Mouse (Mus musculus): Measurements from ENCODE around the gene Lrrc41. TPM values are rescaled to one million over a fixed set of nuclear protein-coding genes. Genes with fewer than 3 reads are reported as not detected.

The Lrrc41 gene
- polyA plus RNA-seq (2015; fragmentation: Nextera tagmentation; extraction: Ambion mirVana): 73.7 and 74.6 TPM in 2 replicates

DNA sequence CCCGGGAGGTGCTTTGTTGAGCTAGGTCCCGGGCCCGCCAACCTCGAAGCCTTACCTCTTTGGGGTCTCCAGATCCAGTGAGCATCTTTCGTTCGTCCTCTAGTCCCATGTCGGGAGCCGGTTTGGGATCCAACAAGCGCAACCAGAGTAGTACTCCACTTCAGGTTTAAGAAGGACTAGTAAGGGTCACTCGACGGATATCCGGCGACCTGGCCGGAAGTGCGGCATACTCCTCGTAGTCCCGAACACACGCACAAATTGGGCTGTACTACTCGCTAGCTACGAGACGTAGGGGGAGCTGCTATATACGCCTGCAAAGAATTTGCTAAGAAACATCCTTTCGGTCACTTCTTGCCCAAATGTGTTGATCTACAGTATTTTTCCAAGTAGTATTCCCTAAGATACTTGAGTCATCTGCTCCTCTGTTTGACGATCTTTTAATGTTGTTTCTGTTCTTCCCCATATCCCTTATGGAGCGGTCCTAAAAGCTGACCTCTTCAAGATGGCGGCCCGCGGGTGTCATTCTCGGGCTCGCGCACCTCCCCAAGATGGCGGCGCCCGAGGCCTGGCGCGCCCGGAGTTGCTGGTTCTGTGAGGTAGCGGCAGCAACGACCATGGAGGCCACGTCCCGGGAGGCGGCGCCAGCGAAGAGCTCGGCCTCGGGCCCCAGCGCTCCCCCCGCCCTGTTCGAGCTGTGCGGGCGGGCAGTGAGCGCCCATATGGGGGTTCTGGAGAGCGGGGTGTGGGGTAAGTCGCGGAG lies at the start of gene Lrrc41, which contains the start of gene Uqcrh:
Gene Lrrc41 (plus strand): TSS at position 409 of the 760 bp plus-strand sequence.
Gene Uqcrh (minus strand): TSS at position 211 of the 760 bp plus-strand sequence.
- no peaks in the 10 kb centered on the region; the same call in 1 of the 2 replicates for H3K36me3 ChIP-seq (ENCODE audit: control insufficient read depth, insufficient read depth, low read length)
- under 1% methylated on average over 55 of the region's 55 CpGs for WGBS
- peak within 1 kb of the TSS; percentile 93 for H3K27ac ChIP-seq (ENCODE audit: low read length)
- peak within 1 kb of the TSS; percentile 99 for H3K9ac ChIP-seq (ENCODE audit: low read depth, low read length)
- H3K4me2 ChIP-seq (ENCODE audit: low read length): peak within 1 kb of the TSS; percentile 97
- H3K4me3 ChIP-seq (ENCODE audit: low read depth, low read length): peak within 1 kb of the TSS; percentile 99
- peak; percentile 96 for ATAC-seq
- H3K9me3 ChIP-seq (replicated peaks; ENCODE audit: control insufficient read depth, low read length, poor library complexity, severe bottlenecking): no peaks in the 10 kb centered on the region
- peaks cover 32% of the 10 kb centered on the region for H3K4me1 ChIP-seq (ENCODE audit: control insufficient read depth, insufficient read depth, low read length)
- H3K27me3 ChIP-seq (ENCODE audit: control insufficient read depth, insufficient read depth, low read depth, low read length): no peaks in the 10 kb centered on the region

DNA sequence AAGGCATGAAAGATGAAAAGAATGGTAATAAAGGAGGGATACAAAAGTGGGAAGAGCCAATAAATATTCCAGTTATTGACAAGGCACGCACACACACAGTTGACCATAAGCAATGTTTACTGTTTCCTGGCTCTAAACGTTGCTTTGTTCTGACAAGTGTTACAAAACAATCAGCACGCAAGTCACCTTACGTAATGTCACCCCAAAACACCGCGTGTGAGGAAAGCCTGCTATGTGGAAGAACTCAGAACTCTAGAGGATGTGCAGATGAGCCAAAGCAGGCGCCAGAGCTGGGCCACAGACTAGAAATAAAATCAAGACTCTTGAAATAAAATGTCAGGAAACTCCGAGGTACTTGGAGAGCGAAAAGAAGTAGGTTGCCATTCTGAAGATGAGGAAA lies 42.2 kb upstream of the Lrrc41 start:
- peaks cover 11% of the 10 kb centered on the region for H3K36me3 ChIP-seq (ENCODE audit: control insufficient read depth, insufficient read depth, low read length)
- H3K9me3 ChIP-seq (replicated peaks; ENCODE audit: control insufficient read depth, low read length, poor library complexity, severe bottlenecking): no peaks in the 10 kb centered on the region
- WGBS: 89% methylated on average over 9 of the region's 9 CpGs
- H3K27ac ChIP-seq (ENCODE audit: low read length): no peak overlapping the region
- no peaks in the 10 kb centered on the region for H3K4me1 ChIP-seq (ENCODE audit: control insufficient read depth, insufficient read depth, low read length)
- no peak for ATAC-seq
- H3K27me3 ChIP-seq (ENCODE audit: control insufficient read depth, insufficient read depth, low read depth, low read length): no peaks in the 10 kb centered on the region
- H3K9ac ChIP-seq (ENCODE audit: low read depth, low read length): no peak overlapping the region
- no peak overlapping the region for H3K4me2 ChIP-seq (ENCODE audit: low read length)
- no peak overlapping the region for H3K4me3 ChIP-seq (ENCODE audit: low read depth, low read length)

DNA sequence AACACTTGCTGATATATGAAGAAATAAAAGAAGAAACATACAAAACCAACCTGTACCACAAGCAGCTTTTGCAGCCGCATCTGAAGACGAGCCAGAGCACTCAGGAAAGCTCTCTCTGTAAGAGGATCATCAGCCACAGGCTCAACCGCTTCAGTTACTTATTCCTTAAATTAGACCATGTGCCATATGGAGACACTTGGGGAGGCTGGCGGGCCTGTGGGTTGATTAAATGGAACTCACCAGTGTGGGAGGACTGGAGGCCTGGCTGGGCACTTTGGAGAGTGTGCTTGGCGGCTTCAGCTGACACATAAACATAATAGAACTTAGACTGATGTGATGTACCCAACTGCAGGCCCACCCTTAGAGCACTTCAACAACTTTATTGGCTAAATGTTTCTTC lies 41.7 kb upstream of the Lrrc41 start:
- Histone ChIP-seq H3K4me3 (ENCODE audit: low read depth, low read length) (no peak overlapping the region), H3K27ac (ENCODE audit: low read length) (no peak overlapping the region), H3K9me3 (replicated peaks; ENCODE audit: control insufficient read depth, low read length, poor library complexity, severe bottlenecking) (no peaks in the 10 kb centered on the region), H3K4me1 (ENCODE audit: control insufficient read depth, insufficient read depth, low read length) (no peaks in the 10 kb centered on the region), H3K36me3 (ENCODE audit: control insufficient read depth, insufficient read depth, low read length) (peaks cover 11% of the 10 kb centered on the region), H3K4me2 (ENCODE audit: low read length) (no peak overlapping the region), H3K9ac (ENCODE audit: low read depth, low read length) (no peak overlapping the region), H3K27me3 (ENCODE audit: control insufficient read depth, insufficient read depth, low read depth, low read length) (no peaks in the 10 kb centered on the region)
- 93% methylated on average over 5 of the region's 5 CpGs for WGBS
- ATAC-seq: no peak

DNA sequence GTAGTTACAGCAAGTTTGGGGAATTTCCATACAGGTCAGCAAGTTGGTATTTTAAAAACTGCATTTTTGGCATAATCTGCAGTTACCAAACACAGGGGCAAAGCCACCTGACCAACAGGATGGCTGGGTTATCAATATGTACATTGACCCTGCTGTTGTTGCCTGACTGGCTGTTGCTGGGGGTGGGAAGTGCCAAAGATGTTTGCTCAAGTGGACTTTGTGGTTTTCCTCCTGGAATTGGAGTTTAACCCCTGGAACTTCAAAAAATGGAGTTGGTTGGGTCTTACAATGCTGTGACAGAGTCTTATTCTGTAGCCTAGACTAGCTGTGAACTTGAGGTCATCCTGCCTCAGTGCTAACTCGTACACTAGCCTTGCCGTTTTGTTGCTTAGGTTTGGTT lies 34.6 kb upstream of the Lrrc41 start:
- Histone ChIP-seq H3K4me3 (ENCODE audit: low read depth, low read length) (no peak overlapping the region), H3K36me3 (ENCODE audit: control insufficient read depth, insufficient read depth, low read length) (0 out of 2 replicates have a peak, but pooled peaks cover 5% of the 10 kb centered on the region), H3K4me2 (ENCODE audit: low read length) (no peak overlapping the region), H3K27ac (ENCODE audit: low read length) (no peak overlapping the region), H3K9ac (ENCODE audit: low read depth, low read length) (no peak overlapping the region), H3K9me3 (replicated peaks; ENCODE audit: control insufficient read depth, low read length, poor library complexity, severe bottlenecking) (no peaks in the 10 kb centered on the region), H3K4me1 (ENCODE audit: control insufficient read depth, insufficient read depth, low read length) (no peaks in the 10 kb centered on the region), H3K27me3 (ENCODE audit: control insufficient read depth, insufficient read depth, low read depth, low read length) (no peaks in the 10 kb centered on the region)
- 93% methylated on average over 2 of the region's 2 CpGs for WGBS
- ATAC-seq: no peak

DNA sequence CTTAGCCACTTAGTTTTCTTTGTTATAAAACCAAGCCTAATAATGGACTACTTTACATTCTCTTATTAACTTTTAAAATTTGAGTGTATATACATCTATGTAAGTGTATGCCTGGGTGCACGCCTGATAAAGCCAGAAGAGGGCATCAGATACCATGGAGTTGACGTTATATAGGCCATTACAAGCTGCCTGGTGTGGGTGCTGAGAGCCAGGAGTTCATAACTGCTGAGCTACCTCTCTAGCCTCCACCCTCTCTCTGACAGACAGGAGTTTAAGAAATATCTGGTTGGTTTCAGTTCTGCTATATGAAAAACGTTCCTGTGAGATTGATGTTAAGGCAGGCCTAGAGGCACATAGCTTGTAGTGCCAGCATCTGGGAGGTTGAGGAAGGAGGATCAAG lies 32.9 kb upstream of the Lrrc41 start:
- H3K27me3 ChIP-seq (ENCODE audit: control insufficient read depth, insufficient read depth, low read depth, low read length): no peaks in the 10 kb centered on the region
- no peak overlapping the region for H3K27ac ChIP-seq (ENCODE audit: low read length)
- H3K4me1 ChIP-seq (ENCODE audit: control insufficient read depth, insufficient read depth, low read length): no peaks in the 10 kb centered on the region
- H3K9ac ChIP-seq (ENCODE audit: low read depth, low read length): no peak overlapping the region
- no peak for ATAC-seq
- H3K9me3 ChIP-seq (replicated peaks; ENCODE audit: control insufficient read depth, low read length, poor library complexity, severe bottlenecking): no peaks in the 10 kb centered on the region
- no peak overlapping the region for H3K4me3 ChIP-seq (ENCODE audit: low read depth, low read length)
- H3K4me2 ChIP-seq (ENCODE audit: low read length): no peak overlapping the region
- H3K36me3 ChIP-seq (ENCODE audit: control insufficient read depth, insufficient read depth, low read length): 0 out of 2 replicates have a peak, but pooled peaks cover 2% of the 10 kb centered on the region
- WGBS: 81% methylated on average over 3 of the region's 3 CpGs

DNA sequence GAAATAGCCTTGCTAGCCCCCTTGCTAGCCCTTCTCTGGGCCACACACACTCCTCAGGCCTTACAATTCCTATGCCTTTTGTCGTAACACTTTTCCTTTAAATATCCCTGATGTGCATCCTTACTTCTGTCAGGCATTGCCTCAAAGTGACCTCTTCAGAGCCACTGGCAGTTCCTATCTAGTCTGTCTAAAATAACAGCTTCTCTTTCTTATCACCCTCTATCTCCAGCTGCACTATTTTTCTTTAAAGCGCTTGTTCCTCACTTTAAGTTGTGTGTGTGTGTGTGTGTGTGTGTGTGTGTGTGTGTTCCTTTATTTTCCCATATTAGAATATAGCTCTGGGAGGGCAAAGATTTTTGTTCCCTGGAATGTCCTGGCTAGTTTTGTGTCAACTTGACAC lies 28.5 kb upstream of the Lrrc41 start:
- 96% methylated on average over 2 of the region's 2 CpGs for WGBS
- Histone ChIP-seq H3K27me3 (ENCODE audit: control insufficient read depth, insufficient read depth, low read depth, low read length) (no peaks in the 10 kb centered on the region), H3K9ac (ENCODE audit: low read depth, low read length) (no peak overlapping the region), H3K27ac (ENCODE audit: low read length) (no peak overlapping the region), H3K4me1 (ENCODE audit: control insufficient read depth, insufficient read depth, low read length) (no peaks in the 10 kb centered on the region), H3K4me2 (ENCODE audit: low read length) (no peak overlapping the region), H3K4me3 (ENCODE audit: low read depth, low read length) (no peak overlapping the region), H3K36me3 (ENCODE audit: control insufficient read depth, insufficient read depth, low read length) (0 out of 2 replicates have a peak, but pooled peaks cover 2% of the 10 kb centered on the region), H3K9me3 (replicated peaks; ENCODE audit: control insufficient read depth, low read length, poor library complexity, severe bottlenecking) (no peaks in the 10 kb centered on the region)
- ATAC-seq: no peak

DNA sequence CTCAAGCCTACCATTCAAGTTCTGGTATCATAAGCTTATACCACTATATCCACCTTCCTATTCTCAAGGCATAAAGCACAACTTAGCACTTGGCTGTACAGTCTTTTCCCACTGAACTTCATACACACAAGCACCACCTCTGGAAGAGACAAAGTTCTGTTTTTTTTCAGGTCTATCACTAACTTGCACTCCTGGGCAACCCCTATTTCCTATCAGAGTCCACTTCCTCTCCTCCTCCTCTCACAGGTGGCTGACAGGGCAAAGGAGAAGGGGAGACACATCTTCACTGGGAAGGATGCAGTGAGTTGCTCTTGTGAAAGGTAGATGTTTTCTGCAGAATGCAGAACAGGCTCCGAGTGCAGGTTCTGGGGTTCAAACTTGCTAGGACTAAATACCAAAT lies 27.4 kb upstream of the Lrrc41 start:
- peaks cover 3% of the 10 kb centered on the region; the same call in 1 of the 2 replicates for H3K4me1 ChIP-seq (ENCODE audit: control insufficient read depth, insufficient read depth, low read length)
- no peaks in the 10 kb centered on the region for H3K36me3 ChIP-seq (ENCODE audit: control insufficient read depth, insufficient read depth, low read length)
- H3K4me2 ChIP-seq (ENCODE audit: low read length): no peak overlapping the region
- no peak for ATAC-seq
- no peaks in the 10 kb centered on the region for H3K9me3 ChIP-seq (replicated peaks; ENCODE audit: control insufficient read depth, low read length, poor library complexity, severe bottlenecking)
- H3K4me3 ChIP-seq (ENCODE audit: low read depth, low read length): no peak overlapping the region
- 97% methylated on average over 1 of the region's 1 CpGs for WGBS
- no peaks in the 10 kb centered on the region for H3K27me3 ChIP-seq (ENCODE audit: control insufficient read depth, insufficient read depth, low read depth, low read length)
- H3K9ac ChIP-seq (ENCODE audit: low read depth, low read length): no peak overlapping the region
- H3K27ac ChIP-seq (ENCODE audit: low read length): no peak overlapping the region

DNA sequence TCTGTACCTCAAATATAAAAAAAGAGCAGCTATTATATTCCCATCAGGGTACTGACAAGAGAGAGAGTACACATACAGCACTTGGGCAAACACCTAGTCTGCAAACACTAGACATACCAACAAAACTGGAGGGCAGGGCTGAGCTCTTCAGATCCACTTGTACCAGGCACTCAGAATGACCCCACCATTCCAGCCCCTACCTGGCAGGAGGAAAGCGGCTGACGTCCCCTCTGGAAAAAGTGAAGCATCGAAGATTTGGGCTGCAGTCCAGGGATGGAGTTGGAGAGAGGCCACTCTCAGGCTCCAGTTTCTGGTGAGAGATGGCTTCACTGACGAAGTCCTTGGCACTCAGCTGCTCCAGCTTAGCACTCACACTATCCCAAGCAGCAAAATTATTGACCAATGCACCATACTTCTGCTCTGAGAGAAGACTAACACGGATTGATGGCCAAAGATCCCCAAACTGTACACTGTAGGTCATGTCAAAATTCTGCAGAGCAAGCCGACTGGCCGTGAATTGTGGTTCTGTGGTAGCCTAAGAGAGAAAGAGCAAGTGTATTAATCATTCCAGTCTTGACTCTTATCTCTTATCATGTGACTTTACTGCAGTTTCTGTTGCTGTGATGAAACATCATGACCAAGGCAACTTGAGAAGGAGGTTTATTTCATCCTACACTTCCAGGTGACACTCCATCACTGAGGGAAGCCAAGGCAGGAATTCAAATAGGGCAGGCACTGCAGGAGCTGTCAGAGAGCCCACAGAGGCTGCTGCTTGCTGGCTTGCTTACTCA lies 26.7 kb upstream of the Lrrc41 start:
- no peak overlapping the region for H3K4me3 ChIP-seq (ENCODE audit: low read depth, low read length)
- H3K9ac ChIP-seq (ENCODE audit: low read depth, low read length): no peak overlapping the region
- H3K27me3 ChIP-seq (ENCODE audit: control insufficient read depth, insufficient read depth, low read depth, low read length): no peaks in the 10 kb centered on the region
- ATAC-seq: no peak
- no peak overlapping the region for H3K4me2 ChIP-seq (ENCODE audit: low read length)
- 89% methylated on average over 7 of the region's 7 CpGs for WGBS
- peaks cover 6% of the 10 kb centered on the region; the same call in 1 of the 2 replicates for H3K4me1 ChIP-seq (ENCODE audit: control insufficient read depth, insufficient read depth, low read length)
- H3K9me3 ChIP-seq (replicated peaks; ENCODE audit: control insufficient read depth, low read length, poor library complexity, severe bottlenecking): no peaks in the 10 kb centered on the region
- no peak overlapping the region for H3K27ac ChIP-seq (ENCODE audit: low read length)
- H3K36me3 ChIP-seq (ENCODE audit: control insufficient read depth, insufficient read depth, low read length): no peaks in the 10 kb centered on the region

DNA sequence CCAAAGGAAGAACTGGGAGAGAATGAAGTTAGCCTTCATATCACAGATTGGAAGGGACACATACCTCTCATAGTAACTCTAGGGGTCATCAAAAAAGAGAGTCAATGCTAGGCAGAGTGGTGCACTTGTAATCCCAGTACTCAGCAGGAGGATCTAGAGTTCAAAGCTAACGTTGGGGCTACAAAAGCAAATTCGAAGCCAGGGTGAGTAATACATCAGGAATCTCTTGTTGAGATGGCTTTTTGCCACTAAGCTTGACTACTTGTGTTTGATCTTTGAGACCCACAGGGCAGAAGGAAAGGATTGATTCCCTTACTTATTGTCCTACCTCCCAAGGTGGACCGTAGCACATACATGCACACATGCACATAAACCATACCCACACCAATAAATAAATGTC lies 25.9 kb upstream of the Lrrc41 start:
- H3K9me3 ChIP-seq (replicated peaks; ENCODE audit: control insufficient read depth, low read length, poor library complexity, severe bottlenecking): no peaks in the 10 kb centered on the region
- no peak overlapping the region for H3K9ac ChIP-seq (ENCODE audit: low read depth, low read length)
- peaks cover 6% of the 10 kb centered on the region for H3K4me1 ChIP-seq (ENCODE audit: control insufficient read depth, insufficient read depth, low read length)
- no peaks in the 10 kb centered on the region for H3K36me3 ChIP-seq (ENCODE audit: control insufficient read depth, insufficient read depth, low read length)
- no peak overlapping the region for H3K27ac ChIP-seq (ENCODE audit: low read length)
- no peaks in the 10 kb centered on the region for H3K27me3 ChIP-seq (ENCODE audit: control insufficient read depth, insufficient read depth, low read depth, low read length)
- WGBS: 90% methylated on average over 3 of the region's 3 CpGs
- no peak overlapping the region for H3K4me3 ChIP-seq (ENCODE audit: low read depth, low read length)
- no peak overlapping the region for H3K4me2 ChIP-seq (ENCODE audit: low read length)
- no peak for ATAC-seq

All from midbrain, embryonic 16.5 days (tissue).